Mouse (Mus musculus) liver, embryonic 14.5 days (tissue): Measurements from ENCODE around the gene Txnip. TPM values are rescaled to one million over a fixed set of nuclear protein-coding genes. Genes with fewer than 3 reads are reported as not detected.
A peak's percentile ranks its signal among the peaks of the same experiment; 100 is the strongest.
"Not testable (repeated sequence)": the region's sequence is repeated elsewhere in the genome, so short reads cannot be mapped to it uniquely, and the experiment has no call there.

ENCODE experiments used
- ATAC-seq: fragments of 200-750 bp; cut with Nextera tagmentation; 2 replicates; pipeline ENCODE4 v1.8.0; 2017; ENCODE audit warnings: moderate number of reproducible peaks, mild to moderate bottlenecking, moderate library complexity; ENCODE audit not compliant: insufficient read depth
- DNase-seq, 3 experiments: peaks; one replicate each; pipeline ENCODE4 v3.0.0-alpha.2; 2012 to 2013; ENCODE audit warnings: low read depth in 3 of 3, low spot score in 3 of 3
- H3K27ac ChIP-seq: fragments of 300-500 bp; sonication (generic); 2 replicates; pipeline ENCODE4 v1.5.1; 2014; ENCODE audit warnings: moderate library complexity, mild to moderate bottlenecking, control low read depth, inconsistent platforms
- H3K27me3 ChIP-seq: fragments of 300-500 bp; sonication (generic); 2 replicates; pipeline ENCODE4 v1.6.1; 2014; ENCODE audit warnings: mild to moderate bottlenecking, low read length, moderate library complexity; ENCODE audit not compliant: control insufficient read depth, insufficient read depth
- H3K36me3 ChIP-seq: fragments of 300-500 bp; sonication (generic); replicated peaks from 2 replicates; pipeline ENCODE4 v1.6.1; 2014; ENCODE audit warnings: low read depth; ENCODE audit not compliant: control insufficient read depth, insufficient read depth
- H3K4me1 ChIP-seq, 2 experiments: fragments of 200-500 bp in 1 of 2; fragments of 300-500 bp in 1 of 2; sonication (generic) in 1 of 2; replicated peaks; 2 replicates each; pipeline ENCODE4 v1.6.1; 2012 to 2014; ENCODE audit warnings: antibody characterized with exemption in 1 of 2, inconsistent platforms in 1 of 2, low read length in 1 of 2; ENCODE audit not compliant: control insufficient read depth in 2 of 2, insufficient read depth in 2 of 2
- H3K4me2 ChIP-seq: fragments of 300-500 bp; sonication (generic); 2 replicates; pipeline ENCODE4 v1.6.1; 2014; ENCODE audit warnings: low read depth, mild to moderate bottlenecking, control low read depth, moderate library complexity
- H3K4me3 ChIP-seq, 2 experiments: fragments of 200-500 bp in 1 of 2; fragments of 300-500 bp in 1 of 2; sonication (generic) in 1 of 2; 2 replicates each; pipeline ENCODE4 v1.5.1; 2012 to 2014; ENCODE audit warnings: low read depth in 2 of 2, low read length in 2 of 2, mild to moderate bottlenecking in 2 of 2, control low read depth in 1 of 2, inconsistent platforms in 1 of 2, moderate library complexity in 1 of 2; ENCODE audit not compliant: insufficient read depth in 1 of 2
- H3K9ac ChIP-seq: fragments of 300-500 bp; sonication (generic); replicated peaks from 2 replicates; pipeline ENCODE4 v1.6.1; 2014; ENCODE audit warnings: mild to moderate bottlenecking, control low read depth, moderate library complexity
- H3K9me3 ChIP-seq: fragments of 300-500 bp; sonication (generic); 2 replicates; pipeline ENCODE4 v1.6.1; 2016; ENCODE audit warnings: low read length, mixed read lengths; ENCODE audit not compliant: control insufficient read depth
- CTCF ChIP-seq: IDR thresholded peaks from 2 replicates; pipeline ENCODE4 v1.5.1; 2016; ENCODE audit warnings: antibody characterized with exemption, low read depth, control low read depth
- EP300 ChIP-seq: IDR thresholded peaks from 2 replicates; pipeline ENCODE4 v1.6.1; 2016; ENCODE audit warnings: antibody characterized with exemption, low read depth
- WGBS: fragments of 180-500 bp; shearing (Covaris S2); extraction: QIAGEN DNeasy Blood & Tissue Kit; methylation state at CpG from one replicate; pipeline ENCODE4 v1.1.7; 2014; ENCODE audit not compliant: insufficient replicate concordance; 5-methylcytosine and 5-hydroxymethylcytosine counted together
- polyA plus RNA-seq, 2 experiments: library from polyadenylated mRNA; depleted of rRNA in 1 of 2; stranded (reverse) in 1 of 2; unstranded in 1 of 2; fragments of >200 nt; fragmentation: Nextera tagmentation in 1 of 2; extraction: Ambion mirVana in 1 of 2; gene quantifications; 2 replicates each; pipeline versions ENCODE4 v1.2.1 to v1.2.3; 2012 to 2014

Txnip gene
- polyA plus RNA-seq (2012; rRNA removed), result 33.2 and 42.8 TPM in 2 replicates
- polyA plus RNA-seq (2014; fragmentation: Nextera tagmentation; extraction: Ambion mirVana), result 31.9 and 32.5 TPM in 2 replicates

DNA sequence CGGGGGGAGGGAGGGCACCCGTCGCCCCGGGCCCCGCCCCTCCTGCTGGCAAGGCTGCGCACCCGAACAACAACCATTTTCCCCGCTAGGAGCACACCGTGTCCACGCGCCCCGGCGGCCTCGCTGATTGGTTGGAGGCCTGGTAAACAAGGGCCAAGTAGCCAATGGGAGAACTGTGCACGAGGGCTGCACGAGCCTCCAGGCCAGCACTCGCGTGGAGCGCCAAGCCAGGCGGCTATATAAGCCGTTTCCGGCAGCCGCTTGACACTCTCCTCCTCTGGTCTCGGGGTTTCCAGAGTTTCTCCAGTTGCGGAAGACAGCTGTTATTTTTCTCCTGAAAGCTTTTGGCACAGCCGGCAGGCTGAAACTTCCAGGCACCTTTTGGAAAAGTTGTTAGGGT is at the start of gene Txnip:
TSS of gene Txnip (plus strand) at position 264 of the 400 bp plus-strand sequence.
- DNase-seq, result peak; percentile 98 to 99 (median 99)
- Histone ChIP-seq H3K27ac (peak within 1 kb of the TSS; percentile 90), H3K36me3 (peaks cover 15% of the 10 kb centered on the region), H3K9ac (peak within 1 kb of the TSS; percentile 97), H3K9me3 (no peaks in the 10 kb centered on the region), H3K4me2 (peak within 1 kb of the TSS; percentile 99), H3K4me1 (peaks cover 10 to 15% of the 10 kb centered on the region in 2 experiments), H3K4me3 (peak within 1 kb of the TSS; percentile 89 to 99), H3K27me3 (no peaks in the 10 kb centered on the region)
- ATAC-seq, result peak; percentile 99
- under 1% methylated on average over 26 of the region's 26 CpGs for WGBS
- TF ChIP-seq CTCF (peak; percentile 83), EP300 (peak; percentile 65; the same call in 1 of the 2 replicates)

GRCm38 (mm10) chr3:96507966-96508365 is 49.8 kb upstream of the Txnip start:
- 80% methylated on average over 7 of the region's 9 CpGs for WGBS
- H3K9me3 ChIP-seq, H3K9ac ChIP-seq, DNase-seq, H3K36me3 ChIP-seq, H3K27ac ChIP-seq, ATAC-seq, H3K4me2 ChIP-seq, H3K4me3 ChIP-seq, H3K4me1 ChIP-seq, H3K27me3 ChIP-seq: not testable (repeated sequence)

DNA sequence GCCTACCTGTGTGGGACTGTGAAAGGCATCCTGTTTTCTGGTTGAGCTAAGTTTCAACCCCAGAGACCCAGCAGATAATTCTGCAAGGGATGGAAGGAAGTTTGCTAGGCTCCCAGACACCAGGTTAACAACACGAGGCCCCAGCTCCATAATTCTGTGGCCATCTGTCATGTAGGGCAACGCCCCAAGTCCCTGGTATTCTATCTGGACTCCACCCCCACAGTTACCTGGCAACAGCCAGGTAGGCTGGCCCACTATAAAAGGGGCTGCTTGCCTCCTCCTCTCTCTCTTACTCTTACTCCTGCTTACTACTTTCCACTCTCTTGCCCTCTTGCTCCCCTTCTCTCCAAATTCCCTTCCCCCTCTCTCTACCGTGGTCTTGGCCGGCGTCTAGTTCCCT is 37.6 kb upstream of the Txnip start:
- Histone ChIP-seq H3K4me1 (no peaks in the 10 kb centered on the region), H3K27ac (no peak overlapping the region), H3K9me3 (no peaks in the 10 kb centered on the region), H3K9ac (no peak overlapping the region), H3K27me3 (no peaks in the 10 kb centered on the region), H3K4me3 (no peak overlapping the region), H3K4me2 (no peak overlapping the region), H3K36me3 (no peaks in the 10 kb centered on the region)
- WGBS, result 58% methylated on average over 5 of the region's 5 CpGs
- TF ChIP-seq EP300 (no peak), CTCF (no peak)
- no peak for ATAC-seq
- DNase-seq, result no peak

- Histone ChIP-seq H3K9ac (no peak overlapping the region), H3K4me1 (no peaks in the 10 kb centered on the region), H3K4me2 (no peak overlapping the region), H3K36me3 (no peaks in the 10 kb centered on the region), H3K27me3 (peaks cover 13% of the 10 kb centered on the region), H3K9me3 (no peaks in the 10 kb centered on the region), H3K4me3 (no peak overlapping the region), H3K27ac (no peak overlapping the region)
- 61% methylated on average over 4 of the region's 4 CpGs for WGBS
- TF ChIP-seq CTCF (peak; percentile 26; the same call in 1 of the 2 replicates), EP300 (no peak)
- DNase-seq (no peak), ATAC-seq (no peak)
Observed at GRCm38 (mm10) chr3:96522149-96522548, 35.6 kb upstream of the Txnip start.

- Histone ChIP-seq H3K27me3 (peaks cover 34% of the 10 kb centered on the region), H3K27ac (no peak overlapping the region), H3K36me3 (no peaks in the 10 kb centered on the region), H3K9ac (no peak overlapping the region), H3K4me3 (no peak overlapping the region), H3K9me3 (no peaks in the 10 kb centered on the region), H3K4me2 (no peak overlapping the region), H3K4me1 (no peaks in the 10 kb centered on the region)
- WGBS, result 58% methylated on average over 12 of the region's 12 CpGs
- TF ChIP-seq EP300, result no peak
- TF ChIP-seq CTCF, result no peak
- ATAC-seq (no peak), DNase-seq (no peak)
Observed at GRCm38 (mm10) chr3:96524028-96524810, 33.5 kb upstream of the Txnip start.
